Mouse (Mus musculus) CD4-positive naive resting alpha-beta T cell, adult 57 days (primary cell): Measurements from ENCODE around the gene Srd5a3. TPM values are rescaled to one million over a fixed set of nuclear protein-coding genes. Genes with fewer than 3 reads are reported as not detected.

Source experiments
- total RNA-seq: library from RNA; stranded (reverse); gene quantifications from one replicate; pipeline ENCODE4 v1.2.4, GENCODE M21; 2023

The Srd5a3 gene
- total RNA-seq = 39.2 TPM

DNA sequence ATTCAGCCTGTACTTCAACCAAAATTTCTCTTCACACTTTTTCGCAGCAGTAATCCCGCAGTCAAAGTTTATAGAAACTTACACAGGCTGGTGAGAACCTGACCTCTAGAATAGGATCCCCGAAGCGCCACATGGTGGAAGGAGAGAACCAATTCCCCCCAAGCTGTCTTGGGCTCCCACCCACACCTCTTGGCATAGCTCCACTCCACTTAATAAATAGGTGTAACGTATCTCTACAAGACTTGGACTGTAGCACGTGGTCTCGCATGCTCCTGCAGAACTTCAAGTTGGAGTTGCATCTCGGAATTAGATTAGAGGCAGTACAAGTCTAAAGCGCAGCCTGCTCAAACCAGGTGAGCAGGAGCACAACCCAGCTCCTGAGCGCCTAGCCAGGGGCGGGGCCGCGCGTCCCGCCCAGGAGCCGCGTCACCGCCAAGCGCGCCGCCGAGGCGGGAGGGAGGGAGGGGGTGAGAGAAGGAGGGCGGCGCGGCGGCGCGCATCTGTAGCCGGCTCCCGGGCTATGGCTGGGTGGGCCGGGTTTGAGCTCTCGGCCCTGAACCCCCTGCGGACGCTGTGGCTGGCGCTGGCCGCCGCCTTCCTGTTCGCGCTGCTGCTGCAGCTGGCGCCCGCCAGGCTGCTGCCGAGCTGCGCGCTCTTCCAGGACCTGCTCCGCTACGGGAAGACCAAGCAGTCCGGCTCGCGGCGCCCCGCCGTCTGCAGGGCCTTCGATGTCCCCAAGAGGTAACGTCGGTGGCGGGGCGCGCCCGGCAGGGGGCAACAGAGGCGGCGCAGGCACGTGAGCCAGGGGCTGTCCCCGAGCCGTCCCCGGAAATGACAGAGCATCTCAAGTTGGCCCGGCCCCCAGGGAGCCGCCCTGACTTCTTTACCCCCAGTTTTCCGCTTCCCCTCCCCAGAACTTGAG is at the start of gene Srd5a3:
Gene Srd5a3 (plus strand): TSS at position 464 of the 922 bp plus-strand sequence.

DNA sequence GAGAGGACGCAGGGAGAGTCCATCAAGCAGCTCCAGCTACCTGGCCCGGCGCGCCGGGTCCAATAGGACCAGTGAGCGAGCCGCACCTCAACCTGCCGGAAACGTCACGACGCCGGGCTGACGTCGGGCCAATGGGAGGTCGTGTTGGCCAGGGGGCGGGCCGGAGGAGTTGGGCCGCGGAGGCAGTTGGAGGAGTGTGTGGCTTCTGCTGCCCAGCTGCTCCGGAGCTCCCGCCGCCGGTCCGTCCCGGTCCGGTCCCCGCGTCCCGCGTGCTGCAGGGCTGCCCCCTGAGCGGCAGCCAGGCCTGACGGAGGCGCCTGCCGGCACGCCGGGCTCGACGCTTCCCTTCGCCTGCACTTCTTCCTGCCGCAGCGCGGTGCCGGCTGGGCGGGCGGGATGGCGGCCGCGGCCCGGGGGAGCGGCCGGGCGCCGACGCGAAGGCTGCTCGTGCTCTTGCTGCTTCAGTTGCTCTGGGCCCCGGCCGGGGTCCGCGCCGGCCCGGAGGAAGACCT is 43.7 kb downstream of the Srd5a3 start, which contains the start of gene Tmem165:
Gene Tmem165 (plus strand): TSS at position 131 of the 512 bp plus-strand sequence.

Other genes starting within 250 kb of the Srd5a3 start
- gene Kdr, start 161.8 kb upstream of the Srd5a3 start, total RNA-seq = 0.59 TPM
- 31.1 TPM for gene Tmem165, start 43.6 kb downstream of the Srd5a3 start, total RNA-seq
- gene Clock, start 164.5 kb downstream of the Srd5a3 start, total RNA-seq = 19.8 TPM
- gene Pdcl2, start 190.9 kb downstream of the Srd5a3 start, total RNA-seq = not detected
- not detected for gene Nmu, start 223.5 kb downstream of the Srd5a3 start, total RNA-seq